Mouse (Mus musculus) C2C12 (cell line): Measurements from ENCODE around the gene Vwa3b. TPM values are rescaled to one million over a fixed set of nuclear protein-coding genes. Genes with fewer than 3 reads are reported as not detected.

Experiments
- H3K27me3 ChIP-seq: one replicate; pipeline ENCODE4 v1.6.1; 2011; ENCODE audit not compliant: control insufficient read depth, insufficient read depth, insufficient read length
- H3K36me3 ChIP-seq: one replicate; pipeline ENCODE4 v1.6.1; 2011; ENCODE audit not compliant: control insufficient read depth, insufficient read depth
- H3K4me3 ChIP-seq: one replicate; pipeline ENCODE4 v1.5.1; 2011; ENCODE audit warnings: mild to moderate bottlenecking, control low read depth; ENCODE audit not compliant: poor library complexity, insufficient read depth, severe bottlenecking
- H3K79me2 ChIP-seq: one replicate; pipeline ENCODE4 v1.6.1; 2011; ENCODE audit not compliant: control insufficient read depth, insufficient read depth
- H3K79me3 ChIP-seq: one replicate; pipeline ENCODE4 v1.6.1; 2011; ENCODE audit warnings: low read depth, control low read depth
- H3ac ChIP-seq: one replicate; pipeline ENCODE3; 2011; ENCODE audit warnings: low read depth; ENCODE audit not compliant: control insufficient read depth, insufficient read length
- CEBPB ChIP-seq: IDR thresholded peaks from one replicate; pipeline ENCODE4 v1.6.1; 2011; ENCODE audit warnings: low read depth, mild to moderate bottlenecking, control low read depth, moderate library complexity
- CTCF ChIP-seq: IDR thresholded peaks from one replicate; pipeline ENCODE4 v1.5.1; 2011; ENCODE audit not compliant: control insufficient read depth, insufficient read depth, insufficient read length
- FOSL1 ChIP-seq: IDR thresholded peaks from one replicate; pipeline ENCODE4 v1.8.0; 2011; ENCODE audit warnings: mild to moderate bottlenecking, low read length; ENCODE audit not compliant: poor library complexity, insufficient read depth, severe bottlenecking
- MAX ChIP-seq: IDR thresholded peaks from one replicate; pipeline ENCODE4 v1.6.1; 2011; ENCODE audit warnings: mild to moderate bottlenecking, control low read depth
- MYOD1 ChIP-seq: IDR thresholded peaks from one replicate; pipeline ENCODE4 v1.6.1; 2011; ENCODE audit warnings: low read depth; ENCODE audit not compliant: control insufficient read depth, insufficient read length
- MYOG ChIP-seq: IDR thresholded peaks from one replicate; pipeline ENCODE4 v1.6.1; 2011; ENCODE audit not compliant: control insufficient read depth, insufficient read length; ENCODE audit errors: extremely low read depth
- USF1 ChIP-seq: IDR thresholded peaks from one replicate; pipeline ENCODE4 v1.6.1; 2011; ENCODE audit warnings: low read depth, mild to moderate bottlenecking, control low read depth, moderate library complexity
- polyA plus RNA-seq: library from polyadenylated mRNA; unstranded; fragments of >200 nt; fragmentation: generic; extraction: Trizol; gene quantifications from one replicate; pipeline ENCODE4 v1.2.1, GENCODE M21; 2012; ENCODE audit warnings: missing spikeins

Vwa3b gene
- polyA plus RNA-seq, 1 experiment: not detected

DNA sequence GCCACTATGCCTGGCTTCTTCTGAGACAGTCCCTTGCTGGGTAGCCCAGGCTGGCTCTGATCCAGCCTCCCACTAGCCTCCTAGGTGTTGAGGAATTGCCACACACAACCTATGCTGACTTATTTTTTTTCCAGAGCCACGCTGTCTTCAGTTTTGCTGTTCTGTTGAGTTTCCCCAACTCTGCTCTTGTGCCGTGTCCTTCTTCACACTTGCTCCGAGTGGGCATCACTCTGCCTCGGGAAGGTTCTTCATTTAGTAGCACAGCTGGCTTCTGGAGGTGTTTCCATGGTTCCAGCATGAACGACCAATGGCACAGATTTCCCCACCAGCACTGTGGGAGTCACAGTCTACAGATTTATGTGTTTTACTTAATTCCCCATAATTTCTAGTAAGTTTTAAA, 91.6 kb downstream of the Vwa3b start:
- no peak for TF ChIP-seq MYOD1
- TF ChIP-seq MYOG: no peak
- no peak for TF ChIP-seq CTCF
- no peak for TF ChIP-seq CEBPB
- no peak for TF ChIP-seq MAX
- Histone ChIP-seq H3ac (no peak overlapping the region), H3K4me3 (no peak overlapping the region)

DNA sequence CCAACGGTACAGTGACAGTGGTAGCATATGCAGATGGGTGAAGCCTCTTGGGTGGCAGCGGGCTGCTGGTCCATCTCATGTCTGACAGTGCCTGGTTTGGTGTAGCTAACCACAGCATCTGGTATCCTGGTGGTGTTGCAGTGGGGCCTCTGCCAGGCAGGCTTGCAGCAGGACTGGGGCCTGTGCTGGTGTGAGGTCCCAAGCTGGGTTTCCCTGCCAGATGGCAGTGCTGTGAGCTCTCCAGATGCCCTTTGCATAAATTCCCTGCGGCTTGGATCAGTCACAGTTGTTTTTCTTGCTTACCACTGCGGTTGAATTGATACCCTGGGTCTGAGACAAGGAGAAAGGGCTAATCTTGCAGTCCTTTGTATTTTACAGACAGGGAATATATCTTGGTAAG, 95.9 kb downstream of the Vwa3b start:
- H3K4me3 ChIP-seq: no peak overlapping the region
- H3K36me3 ChIP-seq: no peaks in the 10 kb centered on the region
- no peaks in the 10 kb centered on the region for H3K79me3 ChIP-seq
- H3ac ChIP-seq: no peak overlapping the region
- TF ChIP-seq USF1 (no peak), MAX (no peak), FOSL1 (no peak)
- H3K27me3 ChIP-seq: peaks cover 4% of the 10 kb centered on the region
- no peaks in the 10 kb centered on the region for H3K79me2 ChIP-seq

More for the DNA sequence above, 91.6 kb downstream of the Vwa3b start:
- no peaks in the 10 kb centered on the region for H3K36me3 ChIP-seq
- H3K27me3 ChIP-seq: peaks cover 8% of the 10 kb centered on the region
- H3K79me3 ChIP-seq: no peaks in the 10 kb centered on the region
- H3K79me2 ChIP-seq: no peaks in the 10 kb centered on the region

DNA sequence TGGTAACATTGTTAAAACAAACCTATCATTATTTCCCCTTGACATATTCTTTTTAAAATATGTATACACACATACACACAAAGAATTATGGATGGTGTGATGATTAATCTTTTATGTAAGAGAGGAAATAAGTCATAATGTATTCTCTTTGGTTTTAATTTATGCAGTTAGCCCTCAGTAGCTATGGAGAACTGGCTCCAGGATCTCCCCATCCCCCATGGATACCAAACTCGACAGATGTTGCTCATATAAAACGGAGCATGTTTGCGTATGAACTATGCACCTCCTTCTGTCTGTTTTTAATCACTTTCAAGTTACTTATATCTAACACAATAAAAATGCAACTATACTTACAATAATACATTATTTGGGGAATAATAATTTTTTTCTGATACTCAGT, 96.4 kb downstream of the Vwa3b start:
- H3K27me3 ChIP-seq: peaks cover 4% of the 10 kb centered on the region
- no peak overlapping the region for H3ac ChIP-seq
- no peaks in the 10 kb centered on the region for H3K36me3 ChIP-seq
- no peaks in the 10 kb centered on the region for H3K79me3 ChIP-seq
- TF ChIP-seq FOSL1: no peak
- no peak for TF ChIP-seq MYOG
- no peak for TF ChIP-seq MAX
- TF ChIP-seq CTCF: no peak
- TF ChIP-seq CEBPB: no peak
- TF ChIP-seq MYOD1: no peak
- TF ChIP-seq USF1: no peak
- H3K4me3 ChIP-seq: no peak overlapping the region
- H3K79me2 ChIP-seq: no peaks in the 10 kb centered on the region

DNA sequence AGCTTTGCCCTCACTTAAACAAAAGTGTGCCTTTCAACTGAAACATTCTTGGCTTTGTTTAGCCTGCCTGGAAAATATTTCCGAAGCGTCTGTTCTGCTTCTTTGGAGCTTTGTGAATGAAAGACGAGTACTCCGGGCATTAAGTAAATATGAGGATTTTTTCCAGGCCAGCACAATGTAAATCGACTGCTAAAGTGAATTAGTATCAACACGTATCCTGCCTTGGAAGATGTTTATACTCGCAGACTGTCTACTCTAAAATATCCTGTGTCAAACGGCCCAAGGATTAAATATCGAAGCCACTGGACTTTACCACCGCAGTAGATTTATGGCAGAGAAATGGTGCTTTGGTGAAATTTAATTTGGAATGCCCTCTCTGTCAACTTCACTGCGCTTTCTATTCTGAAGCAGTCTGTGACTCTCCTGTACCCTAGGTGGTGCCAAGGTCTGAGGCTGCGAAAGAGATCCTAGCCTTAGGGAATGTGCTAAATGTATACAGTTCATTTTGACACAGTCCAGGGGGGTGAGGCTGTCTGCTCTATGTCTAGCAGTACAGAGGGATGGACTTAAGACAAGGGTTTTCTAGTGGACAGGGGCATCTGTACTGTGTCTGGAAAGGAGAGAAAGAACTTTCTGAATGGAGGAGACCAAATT, 98.4 kb downstream of the Vwa3b start:
- no peak for TF ChIP-seq CTCF
- no peak for TF ChIP-seq CEBPB
- TF ChIP-seq FOSL1: no peak
- no peak for TF ChIP-seq USF1
- no peak for TF ChIP-seq MYOD1
- TF ChIP-seq MYOG: no peak
- no peak for TF ChIP-seq MAX
- H3K27me3 ChIP-seq: peaks cover 4% of the 10 kb centered on the region
- no peak overlapping the region for H3K4me3 ChIP-seq
- no peaks in the 10 kb centered on the region for H3K79me3 ChIP-seq
- no peaks in the 10 kb centered on the region for H3K79me2 ChIP-seq
- H3ac ChIP-seq: no peak overlapping the region
- no peaks in the 10 kb centered on the region for H3K36me3 ChIP-seq

DNA sequence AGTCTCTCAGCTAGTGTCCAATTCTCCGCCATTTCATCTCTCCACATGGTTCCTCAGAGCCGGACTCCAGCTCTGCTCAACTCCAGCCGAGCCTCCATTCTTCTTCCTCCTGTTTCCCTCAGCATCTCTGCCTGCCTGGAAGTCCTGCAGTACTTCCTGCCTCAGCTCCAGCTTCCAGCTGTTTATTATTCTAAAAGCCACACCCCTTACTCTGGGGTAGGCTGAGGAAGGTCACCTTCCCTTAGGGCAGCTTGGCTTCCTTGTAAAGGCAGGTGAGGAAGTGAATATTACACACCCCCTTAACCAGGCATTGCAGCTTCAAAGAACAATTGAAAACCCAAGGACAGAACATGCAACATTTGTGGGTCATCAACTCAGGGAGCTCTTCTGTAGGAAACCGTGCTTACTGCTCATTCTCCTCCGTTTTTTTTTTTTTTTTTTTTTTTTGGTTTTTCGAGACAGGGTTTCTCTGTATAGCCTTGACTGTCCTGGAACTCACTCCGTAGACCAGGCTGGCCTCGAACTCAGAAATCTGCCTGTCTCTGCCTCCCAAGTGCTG, 103.7 kb downstream of the Vwa3b start:
- Histone ChIP-seq H3ac (no peak overlapping the region), H3K79me2 (no peaks in the 10 kb centered on the region), H3K27me3 (peaks cover 4% of the 10 kb centered on the region), H3K79me3 (no peaks in the 10 kb centered on the region), H3K36me3 (no peaks in the 10 kb centered on the region), H3K4me3 (no peak overlapping the region)
- TF ChIP-seq MYOD1 (no peak), CEBPB (no peak), MAX (no peak), FOSL1 (no peak), USF1 (no peak), MYOG (no peak), CTCF (no peak)

DNA sequence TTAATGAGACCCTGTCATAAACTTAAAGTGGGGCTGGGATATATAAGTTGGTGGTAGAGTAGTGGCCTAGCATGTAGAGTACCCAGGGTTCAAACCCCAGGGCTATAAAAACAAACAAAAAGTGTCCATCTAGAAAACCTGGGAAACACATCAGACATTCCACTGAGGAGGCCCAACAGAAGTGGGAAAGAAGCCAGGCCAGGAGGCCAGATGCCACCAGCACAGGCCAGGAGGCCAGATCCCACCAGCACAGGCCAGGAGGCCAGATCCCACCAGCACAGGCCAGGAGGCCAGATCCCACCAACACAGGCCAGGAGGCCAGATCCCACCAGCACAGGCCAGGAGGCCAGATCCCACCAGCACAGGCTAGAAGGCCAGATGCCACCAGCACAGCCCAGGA, 104.8 kb downstream of the Vwa3b start:
- no peaks in the 10 kb centered on the region for H3K79me2 ChIP-seq
- no peak overlapping the region for H3K4me3 ChIP-seq
- H3K79me3 ChIP-seq: no peaks in the 10 kb centered on the region
- no peaks in the 10 kb centered on the region for H3K36me3 ChIP-seq
- TF ChIP-seq MYOD1 (no peak), CTCF (no peak), MYOG (no peak), FOSL1 (no peak), USF1 (no peak)
- no peak overlapping the region for H3ac ChIP-seq
- H3K27me3 ChIP-seq: peaks cover 7% of the 10 kb centered on the region
